Mouse (Mus musculus) ovary, postnatal 14 days (tissue): ENCODE data around the gene Oas1d.
A peak's percentile ranks its signal among the peaks of the same experiment; 100 is the strongest.
"Not testable (repeated sequence)": the region's sequence is repeated elsewhere in the genome, so short reads cannot be mapped to it uniquely, and the experiment has no call there.

Experiments
- DNase-seq: peaks from one replicate; pipeline ENCODE4 v3.0.0; 2022; ENCODE audit warnings: low spot score

The Oas1d gene

DNA sequence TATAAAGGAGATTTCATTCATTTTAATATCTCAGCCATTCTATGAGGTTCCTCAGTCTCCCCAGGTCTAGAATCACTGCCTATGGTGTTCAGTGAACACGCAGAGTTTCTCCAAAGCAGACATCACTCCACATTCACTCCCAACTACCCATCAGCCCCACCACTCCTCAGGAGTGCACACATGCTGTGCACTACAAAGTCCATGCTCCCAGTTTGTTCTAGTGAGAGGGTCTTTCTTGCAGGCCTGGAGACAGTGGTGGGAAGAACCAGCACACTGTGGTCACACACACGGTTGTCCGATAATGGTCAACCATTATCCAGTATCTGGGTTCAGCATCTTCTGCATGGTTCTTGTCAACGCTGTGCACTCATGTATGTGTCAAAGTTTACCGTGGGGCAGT is 12.3 kb upstream of the Oas1d start:
- DNase-seq: no peak

DNA sequence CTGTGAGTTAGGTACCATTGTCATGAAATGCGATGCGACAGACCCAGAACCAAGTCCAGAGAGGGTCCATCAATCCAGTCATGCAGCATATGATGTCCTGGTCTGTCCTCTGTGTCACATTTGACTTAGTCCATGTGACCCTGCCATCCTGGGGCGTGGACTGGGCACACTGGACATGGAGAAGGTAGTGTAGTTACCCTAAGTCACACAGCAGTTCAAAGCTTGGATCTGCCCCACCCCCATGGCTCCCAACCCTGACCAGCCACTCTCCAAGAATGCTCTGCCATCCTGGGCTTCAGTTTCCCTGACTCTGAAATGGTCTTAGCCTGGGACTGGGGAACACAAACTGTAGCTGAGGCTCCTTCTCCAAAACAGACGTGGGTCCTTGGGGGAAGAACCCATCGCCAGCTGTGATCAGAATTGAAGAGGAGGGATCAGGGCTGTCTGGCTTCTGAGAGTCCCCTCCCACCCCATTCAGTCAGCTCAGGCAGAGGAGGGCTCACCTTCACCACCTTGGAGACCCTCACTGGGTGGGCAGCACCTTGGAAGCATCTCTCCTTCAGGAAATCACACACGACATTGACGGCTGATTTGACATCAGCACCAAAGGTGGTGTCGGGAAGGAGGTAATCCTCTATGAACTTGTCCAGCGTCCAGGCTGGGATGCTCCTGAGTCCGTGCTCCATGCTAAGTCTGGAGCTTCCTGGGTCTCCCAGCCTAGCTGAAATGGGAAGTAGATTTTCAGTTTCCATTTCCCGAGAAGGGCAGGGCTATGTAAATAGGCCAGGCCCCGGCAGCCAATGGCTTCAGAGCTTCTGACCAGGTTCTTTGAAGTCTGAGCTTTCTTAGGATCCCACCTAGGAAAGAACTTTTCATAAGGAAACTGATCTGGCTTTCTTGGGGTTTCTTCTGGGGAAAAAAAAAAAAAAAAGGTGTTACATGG is 7.3 kb upstream of the Oas1d start, which contains the start of gene Oas1a:
Oas1a (minus strand) TSS at position 731 of the 943 bp plus-strand sequence.
- DNase-seq: not testable (repeated sequence)

DNA sequence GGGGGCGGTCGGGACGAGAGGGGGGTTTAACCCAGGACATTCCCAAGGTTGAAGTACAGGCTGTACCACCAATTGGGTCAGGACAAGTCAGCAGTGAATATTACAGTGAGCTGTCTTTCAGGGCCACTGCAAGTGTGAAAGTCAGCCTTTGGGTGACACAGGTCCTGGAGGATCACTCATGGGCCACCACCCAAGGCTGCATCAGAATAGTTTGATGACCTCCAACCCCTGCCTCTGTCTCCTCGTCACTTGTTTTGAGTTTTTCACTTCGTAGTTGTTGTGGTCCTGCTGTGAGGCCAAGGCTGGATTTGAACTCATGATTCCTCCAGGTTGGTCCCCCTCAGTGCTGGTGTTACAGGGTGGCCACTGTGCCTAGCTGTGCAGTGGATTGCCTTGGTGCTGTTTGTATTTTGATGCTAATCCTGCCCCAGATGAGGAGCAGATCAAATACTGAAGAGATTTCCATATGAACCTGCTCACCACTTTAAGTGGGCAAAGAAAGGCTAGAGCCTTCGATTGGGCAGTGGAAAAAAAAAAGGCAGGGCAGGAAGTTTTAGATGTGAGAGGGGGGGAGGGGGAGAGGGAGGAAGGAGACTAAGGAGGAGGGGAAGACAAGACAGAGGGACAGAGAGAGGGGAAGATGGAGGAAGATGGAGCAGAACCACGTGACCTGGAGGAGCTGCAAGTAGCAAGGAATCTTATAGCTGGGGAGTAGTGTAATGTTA is 6.0 kb upstream of the Oas1d start:
- DNase-seq: no peak

DNA sequence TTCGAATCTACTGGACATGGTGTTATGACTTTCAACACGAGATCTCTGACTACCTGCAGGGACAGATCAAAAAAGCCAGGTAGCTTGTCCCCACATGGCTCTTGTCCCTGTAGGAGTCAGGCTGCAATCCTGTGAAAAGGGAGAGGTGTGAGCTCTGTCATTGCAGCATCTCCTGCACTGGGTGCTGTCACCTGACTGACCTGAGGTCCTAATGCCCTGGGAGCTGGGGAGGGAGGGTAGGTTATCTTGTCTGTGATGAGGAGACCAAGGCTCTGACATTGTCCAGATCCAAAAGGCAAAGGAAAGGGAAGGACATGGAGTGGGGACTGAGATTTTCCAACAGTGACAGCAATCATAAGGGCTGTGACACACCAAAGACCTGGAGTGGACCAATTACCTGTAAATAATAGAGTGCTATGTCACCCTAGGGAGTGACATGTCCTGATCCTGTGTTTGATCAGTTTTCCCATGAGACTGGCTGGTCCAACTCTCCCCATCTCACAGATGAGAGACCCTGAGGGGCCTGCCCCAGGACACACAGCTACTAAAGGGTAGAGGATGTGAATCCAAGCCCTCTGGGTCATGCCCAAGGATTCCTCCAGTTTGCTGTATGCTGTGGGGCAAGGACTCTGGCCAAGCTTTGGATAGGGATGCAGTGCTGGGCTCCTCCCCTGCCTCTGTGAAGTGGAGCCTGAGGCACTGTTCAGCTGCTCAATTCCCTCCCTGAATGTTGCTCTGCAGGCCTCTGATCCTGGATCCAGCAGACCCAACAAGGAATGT is 5.0 kb downstream of the Oas1d start:
- not testable (repeated sequence) for DNase-seq

DNA sequence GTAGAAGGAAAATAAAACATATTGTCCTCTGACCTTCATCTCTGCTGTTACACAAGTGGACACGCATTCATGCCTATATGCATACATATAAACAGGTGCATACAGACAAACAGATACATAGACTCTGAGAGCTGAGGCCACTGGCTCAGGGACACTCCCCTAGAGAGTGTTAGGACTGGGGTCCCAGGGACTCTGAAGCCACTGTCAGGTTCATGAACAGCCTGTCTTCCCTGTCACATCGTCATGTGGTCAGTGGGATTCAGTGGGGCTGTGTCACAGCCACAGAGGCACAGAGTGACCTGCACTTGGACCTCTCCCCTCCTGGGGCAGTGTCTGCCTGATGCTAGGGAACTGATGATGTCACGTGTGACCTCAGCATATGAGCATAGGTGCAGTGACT is 6.0 kb downstream of the Oas1d start:
- DNase-seq: no peak

DNA sequence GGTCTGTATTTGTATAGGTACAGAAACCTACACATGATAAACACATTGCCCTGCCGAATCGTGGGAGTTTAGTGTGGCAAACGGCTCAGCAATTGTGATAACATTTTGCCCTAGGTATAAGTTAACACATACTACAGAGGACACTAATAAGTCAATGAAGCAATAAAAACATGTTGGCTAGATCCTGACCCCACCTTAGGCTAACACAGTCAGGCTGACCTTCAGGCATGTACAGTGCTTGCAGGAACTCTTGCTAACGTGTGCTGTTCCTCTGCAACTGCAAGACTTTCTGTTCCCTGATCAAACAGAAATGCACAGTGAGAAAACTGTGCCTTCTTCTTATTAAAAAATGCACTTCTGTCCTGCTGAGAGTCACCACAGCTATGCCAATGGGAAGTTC is 9.6 kb downstream of the Oas1d start:
- no peak for DNase-seq

DNA sequence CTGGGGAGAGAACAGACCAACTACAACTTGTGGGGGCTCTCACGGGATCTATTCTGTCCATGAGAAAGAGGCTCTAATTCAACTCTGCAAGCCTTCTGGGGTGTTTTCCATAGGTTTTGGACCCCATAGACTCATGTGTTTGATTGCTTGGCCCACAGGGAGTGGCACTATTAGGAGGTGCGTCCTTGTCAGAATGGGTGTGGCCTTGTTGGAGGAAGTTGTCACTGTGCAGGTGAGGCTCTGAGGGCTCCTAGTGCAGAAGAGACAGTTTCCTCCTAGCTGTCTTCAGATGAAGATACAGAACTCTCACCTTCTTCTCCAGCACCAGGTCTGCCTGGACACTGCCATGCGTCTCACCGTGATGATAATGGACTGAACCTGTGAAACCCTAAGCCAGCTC is 10.2 kb downstream of the Oas1d start:
- DNase-seq: not testable (repeated sequence)

DNA sequence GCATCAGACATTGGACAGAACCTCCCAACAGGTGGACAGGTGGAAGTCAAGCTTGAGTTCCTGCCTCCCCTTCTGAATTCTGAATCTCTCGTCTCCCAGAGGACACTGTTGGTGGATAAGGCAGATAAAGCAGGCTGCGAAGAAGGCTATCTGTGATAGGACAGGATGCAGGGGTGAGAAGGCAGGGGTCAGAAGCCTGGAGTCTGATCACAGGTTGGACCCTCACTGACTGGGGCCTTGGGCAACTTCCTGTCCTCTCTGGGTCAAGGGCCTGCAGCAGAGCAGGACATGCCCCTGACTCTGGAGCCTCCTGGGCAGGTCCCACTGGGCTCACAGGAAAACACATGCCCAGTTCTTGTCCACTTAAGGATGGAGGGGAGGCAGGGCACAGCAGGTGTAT is 12.0 kb downstream of the Oas1d start:
- DNase-seq: not testable (repeated sequence)

DNA sequence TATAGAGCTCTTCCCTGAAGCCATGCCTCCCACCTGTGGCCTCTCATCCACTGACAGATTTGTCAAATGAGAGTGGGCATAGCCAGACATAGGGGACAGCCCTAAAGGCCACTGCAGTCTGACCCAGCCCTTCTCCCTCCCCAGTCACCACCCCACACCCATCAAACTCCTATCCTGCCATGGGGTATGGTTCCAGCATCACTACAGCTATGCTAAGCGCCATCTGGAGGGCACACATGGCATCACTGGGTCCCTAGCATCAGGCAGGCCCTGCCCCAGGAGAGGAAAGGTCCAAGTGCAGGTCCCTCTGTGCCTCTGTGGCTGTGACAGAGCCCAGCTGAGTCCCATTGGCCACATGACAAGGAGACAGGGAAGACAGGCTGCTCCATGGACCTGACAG is 12.7 kb downstream of the Oas1d start:
- DNase-seq: no peak

DNA sequence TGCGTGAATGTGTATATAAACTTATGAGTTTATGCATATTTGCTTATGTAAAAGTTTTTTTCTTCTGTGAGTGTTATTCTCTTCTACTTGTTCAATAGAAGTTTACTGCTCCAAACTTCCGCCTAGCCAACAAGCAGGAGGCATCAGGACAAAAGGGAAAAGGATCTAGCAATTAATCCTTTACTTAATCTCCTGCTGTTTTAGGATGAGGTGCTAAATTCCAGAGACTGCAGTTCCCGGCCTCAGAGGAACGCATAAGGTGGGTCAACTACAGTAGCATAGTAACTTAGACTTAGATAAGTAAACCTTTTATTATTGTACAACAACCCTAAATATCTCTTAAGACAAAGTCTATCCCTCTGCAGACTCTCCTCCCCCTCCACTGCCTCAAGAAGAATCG is 19.6 kb downstream of the Oas1d start:
- DNase-seq: no peak

DNA sequence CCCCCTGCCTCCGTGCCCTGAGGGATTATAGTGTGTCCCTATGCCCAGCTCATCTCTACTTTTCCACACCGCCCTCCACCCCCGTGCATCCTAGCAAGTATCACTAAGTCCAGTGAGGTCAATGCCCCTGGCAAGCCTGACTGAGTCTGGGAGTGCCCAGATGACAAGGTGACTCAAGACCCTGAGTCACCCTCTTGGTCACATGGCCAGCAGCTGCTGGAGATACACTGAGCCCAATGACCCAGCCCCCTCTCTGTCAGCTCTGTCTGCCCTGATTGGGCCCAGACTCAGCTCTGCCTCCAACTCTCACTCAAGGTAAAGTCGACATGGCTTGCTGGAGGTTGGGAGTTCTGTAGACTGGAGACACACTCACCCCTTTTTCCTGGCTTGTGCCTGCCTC is 23.5 kb downstream of the Oas1d start:
- no peak for DNase-seq

DNA sequence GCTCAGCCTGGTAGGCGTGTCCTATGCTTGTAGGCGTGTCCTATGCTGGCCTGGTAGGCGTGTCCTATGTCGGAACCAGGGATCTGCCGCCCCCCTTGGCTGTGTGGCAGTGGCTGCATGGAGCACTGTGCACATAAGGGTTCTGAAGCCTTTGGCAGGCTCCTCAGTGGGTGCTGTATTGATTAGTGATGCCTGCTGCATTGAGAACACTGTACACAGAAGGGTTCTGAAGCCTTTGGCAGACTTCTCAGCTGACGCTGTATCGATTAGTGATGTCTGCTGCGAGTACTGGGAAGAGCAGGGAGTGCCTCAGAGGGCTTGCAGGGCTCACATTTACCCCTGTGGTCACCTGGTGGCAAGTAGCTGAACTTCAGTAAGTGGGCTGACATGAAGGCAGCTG is 24.2 kb downstream of the Oas1d start:
- DNase-seq: no peak

DNA sequence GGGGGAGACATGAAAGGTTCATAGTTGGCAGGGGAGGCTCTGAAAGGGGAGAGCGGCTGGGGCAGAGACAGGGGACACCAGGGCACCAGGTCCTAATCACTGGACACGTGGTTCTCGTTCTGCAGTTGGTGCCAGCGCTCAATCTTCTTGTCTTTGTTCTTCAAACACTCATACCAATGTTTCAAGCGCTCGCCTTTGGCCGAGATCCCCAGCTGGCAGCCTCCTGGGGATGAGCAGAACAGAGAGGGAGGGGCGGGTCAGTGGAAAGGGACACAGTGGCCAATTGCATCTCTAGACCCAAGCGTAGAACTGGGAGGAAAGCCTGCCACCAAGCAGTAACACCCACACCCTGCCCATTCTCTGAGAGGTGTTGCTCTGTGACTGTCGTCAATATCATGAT is 27.7 kb downstream of the Oas1d start:
- DNase-seq: no peak

DNA sequence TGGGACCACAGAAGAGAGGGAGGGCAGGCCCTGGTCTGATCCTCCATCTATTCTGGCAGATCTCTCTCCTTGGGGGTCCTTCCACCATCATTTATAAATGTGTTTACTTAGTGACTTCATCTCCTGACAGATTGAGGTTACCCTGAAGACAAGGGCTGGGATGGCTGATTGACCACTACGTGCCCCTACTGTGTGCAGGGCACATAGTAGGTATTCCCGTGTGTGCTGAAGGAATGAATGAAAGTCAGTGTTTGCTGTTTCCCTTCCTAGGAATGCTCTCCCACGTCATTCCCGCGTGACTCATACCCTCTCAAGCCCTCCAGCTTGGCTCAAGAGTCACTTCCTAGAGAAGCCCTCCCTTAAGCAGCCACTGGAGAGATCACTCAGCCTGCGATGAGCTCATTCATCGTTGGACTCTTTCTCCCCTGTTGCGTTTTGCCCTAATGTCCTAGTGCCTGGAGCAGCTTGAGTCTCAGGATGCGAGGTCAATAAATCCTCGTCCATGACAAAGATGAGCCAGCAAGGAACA is 38.0 kb downstream of the Oas1d start:
- DNase-seq: no peak

DNA sequence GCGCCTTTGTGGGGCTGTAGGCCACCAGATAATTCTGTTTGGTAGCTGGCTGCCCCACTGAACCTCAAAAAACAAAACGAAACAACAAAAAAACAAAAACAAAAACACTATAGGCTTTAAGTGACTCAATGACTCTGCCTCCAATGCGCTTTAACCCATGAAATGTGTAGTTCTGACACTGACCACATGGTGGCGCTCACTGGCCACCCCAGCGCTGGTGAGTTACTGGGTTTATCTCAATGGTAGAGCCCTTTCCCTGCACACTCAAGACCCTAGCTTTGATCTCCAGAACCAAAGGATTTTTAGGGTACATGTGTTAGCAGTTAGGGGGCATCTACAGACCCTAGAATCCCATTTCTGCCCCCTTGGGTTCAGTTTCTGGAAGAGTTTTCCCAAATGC is 39.6 kb downstream of the Oas1d start:
- DNase-seq: peak; percentile 9

DNA sequence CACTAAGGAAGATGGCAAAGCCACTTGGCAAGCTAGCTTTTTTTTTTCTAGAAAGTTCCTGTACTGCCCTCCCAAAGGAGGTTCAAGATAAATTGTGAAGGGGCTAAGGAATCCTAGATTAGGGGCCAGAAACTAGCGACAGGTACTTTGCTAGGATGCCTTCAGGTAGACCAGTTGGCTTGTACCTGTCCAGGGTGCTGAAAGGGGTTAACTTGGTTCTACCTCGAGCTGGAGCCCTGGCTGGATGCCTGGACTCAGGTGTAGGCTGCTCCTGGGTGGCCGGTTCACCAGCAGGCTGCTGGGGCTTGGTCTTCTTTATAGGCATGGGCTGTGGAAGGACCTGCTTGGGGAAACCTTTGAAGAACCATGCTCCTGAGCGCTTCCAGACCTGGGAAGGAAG is 46.7 kb downstream of the Oas1d start:
- DNase-seq: no peak

DNA sequence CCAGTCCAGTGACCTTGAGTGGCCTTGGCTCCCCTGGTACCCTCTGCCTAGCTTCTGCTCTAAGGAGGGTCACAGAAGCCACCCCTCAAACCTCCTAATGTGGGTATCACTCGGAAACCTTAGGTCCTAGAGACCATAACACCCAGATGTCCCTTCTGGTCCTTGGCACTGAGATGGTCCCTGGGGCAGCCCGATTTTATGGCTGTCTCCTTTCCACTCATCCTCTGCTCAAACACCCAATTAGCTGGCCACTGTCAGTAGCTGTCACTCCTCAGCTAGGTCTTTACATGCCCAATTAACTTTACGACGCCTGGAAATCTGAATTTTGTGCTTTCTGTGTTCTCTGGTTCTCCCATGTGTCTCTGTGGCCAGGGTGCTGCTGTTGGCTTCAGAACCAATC is 51.8 kb downstream of the Oas1d start:
- no peak for DNase-seq

DNA sequence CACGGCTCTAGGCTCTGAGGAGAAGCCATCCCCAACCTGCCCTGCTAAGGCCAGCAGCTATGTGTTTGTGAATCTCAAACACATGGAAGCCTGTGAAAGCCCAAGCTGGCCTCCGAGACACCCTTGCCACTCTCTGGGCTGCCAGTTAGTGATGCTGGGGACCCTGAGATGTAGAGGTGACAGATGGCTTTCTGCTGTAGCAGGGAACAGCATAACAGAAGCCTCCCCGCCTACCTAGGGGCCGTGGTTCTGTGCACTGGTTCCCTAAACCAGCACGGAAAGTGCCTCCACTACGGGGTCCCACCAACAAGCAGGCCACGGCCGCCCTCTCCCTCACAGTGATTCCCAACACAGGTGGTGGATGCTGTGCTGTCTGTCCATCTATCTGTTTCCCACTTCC is 52.6 kb downstream of the Oas1d start:
- DNase-seq: no peak

DNA sequence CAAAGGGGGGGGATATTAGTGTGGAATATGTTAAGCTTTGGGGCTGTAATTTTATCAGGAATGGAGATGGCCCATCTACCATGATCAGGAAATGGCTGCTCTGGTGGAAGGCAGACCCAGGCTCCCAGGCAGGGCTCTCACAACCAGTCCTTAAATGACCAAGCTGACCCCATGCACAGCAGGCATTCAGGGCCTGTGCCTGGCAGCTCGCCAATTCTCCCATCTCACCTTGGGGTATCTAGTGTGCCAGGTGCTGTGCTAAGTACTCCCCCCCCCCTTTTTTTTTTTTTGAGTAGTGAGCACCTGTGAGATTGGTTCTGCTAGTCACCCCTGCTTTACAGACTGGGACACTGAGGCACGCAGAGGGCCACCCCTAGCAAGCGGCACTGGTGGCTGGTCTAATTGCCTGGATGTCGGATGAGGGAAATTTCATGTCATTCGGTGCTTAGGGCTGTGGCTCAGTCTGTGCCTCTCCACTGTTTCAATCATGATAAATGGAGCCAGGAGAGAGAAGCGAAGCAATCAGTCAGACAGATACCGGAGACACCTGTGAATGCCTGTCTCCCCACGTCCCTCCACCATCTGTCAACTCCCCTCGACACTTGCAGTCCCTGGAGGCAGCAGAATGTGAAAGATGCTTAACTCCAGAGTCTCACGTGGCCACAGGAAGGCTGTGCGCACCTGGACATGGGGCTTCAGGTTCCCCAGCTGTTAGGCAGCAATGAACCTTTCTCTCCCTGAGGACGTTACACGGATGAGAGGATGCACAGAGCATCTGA is 53.2 kb downstream of the Oas1d start:
- DNase-seq: no peak

DNA sequence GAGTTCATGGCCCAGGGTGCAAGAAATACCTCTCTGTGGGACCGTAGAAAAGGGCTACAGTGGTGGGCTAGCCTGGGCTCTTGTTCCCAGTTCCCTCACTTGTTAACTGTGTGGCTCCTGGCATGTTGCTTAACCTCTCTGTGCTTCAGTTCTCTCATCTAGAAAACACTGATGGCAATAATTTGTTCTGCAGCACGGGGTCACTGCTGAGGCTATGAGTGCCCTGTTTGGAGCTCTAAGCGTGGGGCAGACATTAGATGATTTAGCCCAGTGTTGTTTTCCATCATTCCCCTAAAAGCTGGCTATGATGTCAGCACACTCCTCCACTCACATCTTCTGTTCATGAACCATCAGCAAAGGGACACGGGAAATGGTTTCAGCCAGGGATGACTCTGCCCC is 53.8 kb downstream of the Oas1d start:
- no peak for DNase-seq

DNA sequence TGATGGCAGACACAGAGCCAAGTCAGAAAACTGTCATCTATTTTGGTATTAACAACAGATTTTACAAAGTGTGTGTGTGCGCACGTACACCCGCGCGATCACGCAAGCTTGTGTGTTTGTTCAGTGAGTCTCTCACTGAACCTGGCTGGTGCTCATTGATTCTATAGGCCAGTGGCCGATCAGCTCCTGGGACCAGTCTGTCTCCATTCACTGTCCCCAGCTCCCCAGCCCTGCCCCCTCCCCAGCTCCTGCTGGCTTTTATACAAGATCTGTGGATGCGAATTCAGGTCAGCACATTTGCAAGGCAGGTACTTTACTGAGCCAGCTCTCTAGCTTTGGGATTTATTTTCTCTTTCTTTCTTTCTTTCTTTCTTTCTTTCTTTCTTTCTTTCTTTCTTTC is 54.5 kb downstream of the Oas1d start:
- DNase-seq: no peak

DNA sequence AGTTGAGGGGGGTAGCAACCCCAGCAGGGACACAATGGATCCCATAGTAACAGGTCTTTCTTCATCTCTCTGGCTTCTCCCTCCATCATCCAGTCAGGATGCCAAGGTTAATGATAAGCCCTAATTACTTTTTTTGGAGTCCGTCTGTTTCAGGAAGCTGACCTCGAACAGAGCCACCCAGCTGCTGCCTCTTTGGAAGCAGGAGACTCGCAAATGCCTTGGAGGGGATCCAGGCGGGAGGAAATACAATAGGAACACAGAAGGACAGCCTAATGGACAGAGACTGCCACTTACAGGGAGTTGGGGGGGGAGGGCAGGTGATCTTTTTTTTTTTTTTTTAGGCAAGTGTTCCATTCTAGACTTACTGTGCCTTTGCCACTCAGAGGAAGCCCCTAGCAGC is 55.4 kb downstream of the Oas1d start:
- DNase-seq: no peak
